Mouse (Mus musculus): ENCODE results near the gene Vps54. TPM values are rescaled to one million over a fixed set of nuclear protein-coding genes. Genes with fewer than 3 reads are reported as not detected.

The Vps54 gene
- total and polyA plus RNA-seq, 3 experiments = 20.4 to 37.5 (median 22.9) TPM

DNA sequence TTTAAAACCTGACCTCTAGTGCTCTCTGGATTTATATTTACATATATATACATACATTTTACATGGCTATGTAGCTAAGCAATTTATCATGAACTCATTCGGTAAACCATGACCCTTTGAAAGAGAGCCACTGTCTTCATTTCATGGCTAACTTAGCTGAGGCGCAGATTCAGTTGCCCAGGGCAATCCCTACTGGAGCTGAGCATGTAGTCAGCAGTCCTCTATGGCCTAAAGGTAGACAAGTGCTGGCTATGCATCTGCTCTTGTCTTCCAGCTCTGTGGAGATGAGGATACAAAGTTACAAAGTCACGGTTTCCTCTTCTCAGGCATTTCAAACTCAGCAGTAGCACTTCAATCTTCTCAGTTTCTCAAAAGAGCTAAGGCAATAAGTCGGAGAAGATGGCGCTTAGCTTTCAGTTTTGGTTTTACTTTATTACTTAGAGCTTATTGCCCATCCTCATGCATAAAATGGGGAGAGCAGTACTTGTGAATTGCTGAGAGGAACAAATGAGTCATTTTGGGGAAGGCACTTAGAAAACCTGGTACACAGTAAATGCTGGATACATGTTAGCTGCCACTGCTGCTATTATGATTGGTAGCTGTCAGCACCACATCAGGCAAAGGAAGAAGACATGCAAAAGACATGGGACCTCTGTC is 93.7 kb downstream of the Vps54 start:
- peaks cover 14 to 35% of the 10 kb centered on the region in 2 experiments for H3K36me3 ChIP-seq (replicated peaks in 1 of 2; ENCODE audit: control insufficient read depth in 1 of 2, insufficient read depth in 1 of 2, low read length in 1 of 2)
- no peaks in the 10 kb centered on the region for H3K9me3 ChIP-seq (replicated peaks; ENCODE audit: low read length)
- peak; percentile 77 for DNase-seq (ENCODE audit: extremely low read depth)
- TF ChIP-seq JUND (conservative IDR thresholded peaks at IDR 0.05; ENCODE audit: low read depth, low read length) (peak; percentile 98), POLR2A (IDR thresholded peaks at IDR 0.05; ENCODE audit: low read depth, low read length) (no peak), MYC (IDR thresholded peaks at IDR 0.05; ENCODE audit: low read depth, low read length) (0 out of 2 replicates have a peak, but pooled peaks have one; percentile 57), IRF4 (IDR thresholded peaks at IDR 0.05; ENCODE audit: low read depth, low read length) (peak; percentile 71), KAT2A (IDR thresholded peaks at IDR 0.05; ENCODE audit: insufficient replicate concordance, low read length) (no peak), ETS1 (conservative IDR thresholded peaks at IDR 0.05; ENCODE audit: low read depth, low read length) (peak; percentile 86), EP300 (IDR thresholded peaks at IDR 0.05; ENCODE audit: low read length) (peak; percentile 46), JUN (IDR thresholded peaks at IDR 0.05; ENCODE audit: insufficient read depth, low read depth, low read length) (peak; percentile 95)
- H3K27ac ChIP-seq (ENCODE audit: insufficient read depth, low read depth) = peak overlapping the region; percentile 64
- peak overlapping the region in 2 of 3 experiments; percentile 23 to 36 for H3K4me3 ChIP-seq (replicated peaks in 1 of 3; ENCODE audit: low read depth in 2 of 3, low read length in 2 of 3, poor library complexity in 1 of 3)
- no peaks in the 10 kb centered on the region for H3K79me2 ChIP-seq (replicated peaks; ENCODE audit: control insufficient read depth, extremely low read depth, insufficient read depth, poor library complexity, severe bottlenecking)
- H3K27me3 ChIP-seq (replicated peaks) = no peaks in the 10 kb centered on the region
- in situ Hi-C loops (cut with MboI; ENCODE audit: low pct_ligation_motif_present, low pct_unique_long_range_greater_than_20kb, low sequenced_read_pairs) = no loop called here
- dilution Hi-C loops (cut with MboI; ENCODE audit: extremely low pct_ligation_motif_present, extremely low pct_unique_long_range_greater_than_20kb, low sequenced_read_pairs) = no loop called here
- peak overlapping the region; percentile 75 for H3K9ac ChIP-seq (ENCODE audit: insufficient read depth, low read depth)
- peak overlapping the region; percentile 77 for H3K4me2 ChIP-seq (ENCODE audit: insufficient read depth, low read depth, poor library complexity, severe bottlenecking)
- H3K4me1 ChIP-seq (ENCODE audit: control insufficient read depth in 1 of 2, insufficient read depth in 2 of 2) = peaks cover 4 to 10% of the 10 kb centered on the region in 2 experiments

DNA sequence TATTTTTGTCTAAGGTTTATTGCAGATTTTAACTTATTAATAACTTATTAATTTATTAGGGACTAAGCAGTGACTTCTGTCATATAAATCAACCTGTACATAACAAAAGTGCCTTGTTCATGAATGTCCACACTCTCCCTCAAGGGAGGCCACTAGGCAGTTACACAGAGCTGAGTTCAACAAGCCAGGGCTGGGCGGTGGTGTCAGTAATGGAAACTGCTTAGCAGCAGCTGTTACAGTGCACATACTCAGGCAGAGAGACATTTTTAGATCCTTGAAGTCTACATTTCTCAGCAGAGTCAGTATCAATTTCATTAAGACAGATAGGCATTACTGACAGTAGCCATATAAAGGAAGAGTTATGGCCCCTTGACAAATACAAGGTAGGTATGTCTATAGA is 98.8 kb downstream of the Vps54 start:
- no peak for DNase-seq (ENCODE audit: extremely low read depth)
- H3K36me3 ChIP-seq (replicated peaks in 1 of 2; ENCODE audit: control insufficient read depth in 1 of 2, insufficient read depth in 1 of 2, low read length in 1 of 2) = peaks cover 4 to 9% of the 10 kb centered on the region in 2 experiments
- H3K4me1 ChIP-seq (ENCODE audit: control insufficient read depth in 1 of 2, insufficient read depth in 2 of 2) = peaks cover 4 to 6% of the 10 kb centered on the region in 2 experiments
- H3K9me3 ChIP-seq (replicated peaks; ENCODE audit: low read length) = no peaks in the 10 kb centered on the region
- no peak overlapping the region for H3K9ac ChIP-seq (ENCODE audit: insufficient read depth, low read depth)
- in situ Hi-C loops (cut with MboI; ENCODE audit: low pct_ligation_motif_present, low pct_unique_long_range_greater_than_20kb, low sequenced_read_pairs) = no loop called here
- no peaks in the 10 kb centered on the region for H3K79me2 ChIP-seq (replicated peaks; ENCODE audit: control insufficient read depth, extremely low read depth, insufficient read depth, poor library complexity, severe bottlenecking)
- no peaks in the 10 kb centered on the region for H3K27me3 ChIP-seq (replicated peaks)
- H3K27ac ChIP-seq (ENCODE audit: insufficient read depth, low read depth) = no peak overlapping the region
- TF ChIP-seq JUND (conservative IDR thresholded peaks at IDR 0.05; ENCODE audit: low read depth, low read length) (no peak), SIN3A (IDR thresholded peaks at IDR 0.05; ENCODE audit: low read length) (no peak), E2F4 (IDR thresholded peaks at IDR 0.05; ENCODE audit: insufficient replicate concordance, low read depth, low read length) (no peak), ETS1 (conservative IDR thresholded peaks at IDR 0.05; ENCODE audit: low read depth, low read length) (no peak), ZKSCAN1 (IDR thresholded peaks at IDR 0.05; ENCODE audit: borderline replicate concordance, low read depth, low read length) (no peak), CTCF (conservative IDR thresholded peaks at IDR 0.05 in 1 of 2, IDR thresholded peaks at IDR 0.05 in 1 of 2; ENCODE audit: low read depth in 2 of 2, low read length in 2 of 2) (no peak), MAZ (IDR thresholded peaks at IDR 0.05; ENCODE audit: low read depth, low read length) (no peak), MEF2A (IDR thresholded peaks at IDR 0.05; ENCODE audit: borderline replicate concordance, low read depth, low read length) (no peak), ZMIZ1 (IDR thresholded peaks at IDR 0.05; ENCODE audit: low read depth, low read length) (no peak), MAFK (IDR thresholded peaks at IDR 0.05; ENCODE audit: insufficient replicate concordance, low read length) (no peak), JUN (IDR thresholded peaks at IDR 0.05; ENCODE audit: insufficient read depth, low read depth, low read length) (no peak), NRF1 (IDR thresholded peaks at IDR 0.05; ENCODE audit: low read depth, low read length) (no peak), RAD21 (IDR thresholded peaks at IDR 0.05; ENCODE audit: low read depth, low read length) (no peak), BHLHE40 (IDR thresholded peaks at IDR 0.05; ENCODE audit: low read depth, low read length) (no peak), SMC3 (IDR thresholded peaks at IDR 0.05; ENCODE audit: low read depth, low read length) (no peak), GABPA (IDR thresholded peaks at IDR 0.05; ENCODE audit: insufficient replicate concordance, low read depth, low read length) (no peak), ELF1 (IDR thresholded peaks at IDR 0.05; ENCODE audit: low read depth, low read length) (no peak)
- dilution Hi-C loops (cut with MboI; ENCODE audit: extremely low pct_ligation_motif_present, extremely low pct_unique_long_range_greater_than_20kb, low sequenced_read_pairs) = no loop called here
- H3K4me3 ChIP-seq (replicated peaks in 1 of 3; ENCODE audit: low read depth in 2 of 3, low read length in 2 of 3, poor library complexity in 1 of 3) = no peak overlapping the region
- no peak overlapping the region for H3K4me2 ChIP-seq (ENCODE audit: insufficient read depth, low read depth, poor library complexity, severe bottlenecking)
